Mouse (Mus musculus) spleen, adult 12 weeks (tissue): ENCODE results near the gene Opn3.

Experiments used
- DNase-seq: peaks from one replicate; pipeline ENCODE4 v3.0.0; 2022; ENCODE audit warnings: low spot score

The Opn3 gene

DNA sequence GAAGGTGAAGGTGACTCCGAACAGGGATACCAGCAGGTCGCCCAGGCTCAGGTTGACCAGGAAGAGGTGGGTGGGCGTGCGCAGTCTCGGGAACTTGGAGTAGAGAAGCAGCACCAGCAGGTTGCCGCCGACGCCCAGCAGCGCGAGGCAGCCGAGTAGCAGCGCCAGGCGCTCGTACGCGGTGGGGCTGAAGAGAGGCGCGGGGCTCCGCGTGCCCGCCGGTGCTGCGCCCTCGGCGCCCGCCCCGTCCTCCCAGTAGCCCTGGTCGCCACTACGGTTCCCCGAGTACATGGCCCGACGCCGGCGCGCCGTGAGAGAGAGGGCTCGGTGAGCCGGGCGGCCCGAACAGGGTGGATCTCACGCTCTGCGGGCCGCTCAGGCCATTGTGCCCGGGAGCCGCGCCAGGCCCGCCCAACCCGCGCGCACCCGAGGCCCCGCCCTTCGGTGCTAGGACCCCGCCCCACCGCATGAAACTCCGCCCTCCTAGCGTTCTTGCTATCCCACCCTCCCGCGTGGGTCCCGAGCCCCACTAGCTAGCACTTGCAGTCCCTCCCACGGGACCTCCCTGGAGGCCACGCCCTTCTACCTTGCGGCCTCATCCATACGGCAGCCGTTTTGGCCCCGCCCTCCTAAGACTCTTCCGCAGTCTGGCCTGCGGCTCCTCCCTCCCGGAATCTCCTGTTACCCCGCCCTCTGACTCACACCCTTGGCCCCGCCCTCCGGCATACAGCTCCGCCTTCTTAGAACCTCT is at the start of gene Opn3, which contains the start of gene Chml:
TSS of gene Opn3 (minus strand) at position 531 of the 751 bp plus-strand sequence.
TSS of gene Chml (minus strand) at position 656 of the 751 bp plus-strand sequence.
- DNase-seq, result peak; percentile 95

DNA sequence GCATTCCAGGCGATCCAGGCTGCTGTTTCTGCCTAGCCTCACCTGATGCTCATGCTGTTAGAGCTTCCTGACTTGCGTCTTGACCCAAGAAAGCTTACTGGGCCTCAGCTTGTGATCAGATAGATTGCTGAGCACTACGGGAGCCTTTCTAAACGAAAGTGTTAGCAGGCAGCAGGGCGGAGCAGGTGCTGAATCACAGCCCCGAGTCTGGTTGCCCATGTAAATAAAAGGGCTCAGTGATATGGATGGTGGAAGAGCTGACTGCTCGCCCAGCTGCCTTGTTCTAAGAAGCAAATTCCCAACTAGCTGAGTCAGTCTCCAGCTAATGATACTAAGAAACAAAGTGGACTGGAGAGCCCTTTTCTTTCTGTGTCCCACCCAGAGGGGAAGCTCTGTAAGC is 33.2 kb upstream of the Opn3 start:
- DNase-seq, result no peak

GRCm38 (mm10) chr1:175716832-175717231 is 24.3 kb upstream of the Opn3 start:
- no peak for DNase-seq

DNA sequence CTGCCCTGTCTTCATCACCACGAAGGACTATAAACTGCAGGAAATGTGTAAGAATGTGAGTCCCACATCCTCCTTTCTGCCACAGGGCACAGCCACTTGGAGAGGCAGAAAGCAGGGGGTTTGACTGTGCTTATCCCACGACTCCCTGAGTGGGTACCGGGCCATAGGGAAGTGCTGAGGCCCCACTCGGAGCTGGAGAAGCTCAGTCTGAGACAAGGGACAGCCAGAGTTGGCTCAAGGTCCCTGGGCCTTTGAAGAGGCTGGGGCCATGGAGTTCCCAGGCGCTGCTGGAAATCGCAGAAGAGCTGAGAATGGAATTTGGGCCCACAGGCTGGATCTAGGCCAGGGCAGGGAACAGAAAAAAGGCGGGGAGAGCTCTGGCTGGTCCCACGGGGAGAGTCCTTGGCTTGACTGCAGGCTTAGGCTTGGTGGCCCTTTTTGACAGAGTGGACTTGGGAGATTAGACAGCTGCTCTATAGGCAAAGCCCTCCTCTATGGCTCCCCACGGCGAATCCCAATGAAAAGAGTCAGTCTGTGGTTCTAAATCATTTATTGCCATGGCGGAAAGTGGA is 19.8 kb upstream of the Opn3 start:
- no peak for DNase-seq

GRCm38 (mm10) chr1:175708013-175708412 is 15.4 kb upstream of the Opn3 start:
- no peak for DNase-seq

DNA sequence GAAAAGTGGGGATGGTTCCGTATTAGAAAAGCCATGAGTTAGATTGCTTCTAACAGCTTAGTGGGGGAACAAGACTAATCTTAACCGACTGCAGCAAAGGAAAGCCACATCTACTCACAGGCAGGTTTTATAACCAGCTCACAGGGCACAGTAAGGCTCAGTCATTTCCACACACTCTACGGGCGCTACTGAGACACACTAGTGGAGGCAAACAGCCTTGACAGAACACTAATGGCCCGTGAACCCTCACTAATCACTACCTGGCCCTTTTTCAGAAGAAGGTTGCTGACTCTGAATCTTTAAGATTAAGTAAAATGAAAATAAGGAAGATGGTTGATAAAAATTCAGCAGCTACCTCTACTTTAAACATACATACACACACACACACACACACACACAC is 15.0 kb upstream of the Opn3 start:
- DNase-seq, result no peak

GRCm38 (mm10) chr1:175701145-175701544 is 8.6 kb upstream of the Opn3 start:
- DNase-seq, result no peak

GRCm38 (mm10) chr1:175699796-175700195 is 7.2 kb upstream of the Opn3 start:
- no peak for DNase-seq

- DNase-seq, result no peak
Observed at GRCm38 (mm10) chr1:175699375-175699774, 6.8 kb upstream of the Opn3 start.

- no peak for DNase-seq
Observed at GRCm38 (mm10) chr1:175698293-175698692, 5.7 kb upstream of the Opn3 start, which contains the start of gene Wdr64. Wdr64 (plus strand) TSS chr1:175698593.

DNA sequence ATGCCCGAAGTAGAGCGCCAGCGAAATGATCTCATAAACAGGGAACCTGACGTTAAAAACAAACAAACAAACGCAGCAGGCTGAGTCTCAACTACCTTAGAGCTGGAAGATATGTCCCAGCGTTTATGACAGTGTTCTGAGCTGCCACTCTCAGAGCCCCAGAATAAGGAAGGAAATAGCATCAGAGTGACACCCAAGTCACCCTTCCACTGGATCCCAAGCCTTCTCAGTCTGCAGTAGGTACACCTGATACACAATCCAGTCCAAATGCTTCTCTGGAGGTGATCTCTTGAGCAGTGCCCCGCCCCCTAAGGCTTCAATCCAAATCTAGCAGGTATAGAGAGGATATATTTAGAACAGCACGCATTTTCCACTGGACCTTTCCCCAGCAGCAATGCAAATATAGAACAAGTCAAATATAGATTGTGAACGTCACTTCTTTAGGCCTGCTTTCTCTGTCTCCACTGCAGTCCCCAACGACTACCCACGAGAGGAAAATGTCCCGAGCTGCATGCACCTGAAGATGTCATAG is 919 bp upstream of the Opn3 start:
- peak; percentile 2 for DNase-seq

DNA sequence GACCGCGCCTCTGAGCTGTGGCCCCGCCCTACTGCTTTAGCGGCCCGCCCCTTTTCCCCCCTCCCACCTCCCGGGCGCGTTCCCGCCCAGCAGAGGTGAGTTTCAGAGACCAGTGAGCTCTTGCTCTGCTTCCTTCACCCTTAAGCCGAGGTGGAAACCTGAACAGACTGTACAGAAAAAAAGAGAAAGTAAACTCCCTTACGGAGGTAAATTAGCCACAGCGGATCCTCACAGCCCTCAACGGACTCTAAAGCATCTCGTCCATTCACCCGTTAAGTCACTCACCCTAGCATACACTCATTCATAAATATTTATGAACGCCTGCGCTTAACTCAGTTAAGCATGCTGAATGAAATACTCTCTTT is 403 bp upstream of the Opn3 start:
- no peak for DNase-seq

- no peak for DNase-seq
Observed at GRCm38 (mm10) chr1:175691686-175692245, 810 bp downstream of the Opn3 start.

GRCm38 (mm10) chr1:175680995-175681394 is 11.6 kb downstream of the Opn3 start:
- no peak for DNase-seq

- no peak for DNase-seq
Observed at GRCm38 (mm10) chr1:175677459-175677858, 15.1 kb downstream of the Opn3 start.

- DNase-seq, result no peak
Observed at GRCm38 (mm10) chr1:175675116-175675515, 17.5 kb downstream of the Opn3 start.

DNA sequence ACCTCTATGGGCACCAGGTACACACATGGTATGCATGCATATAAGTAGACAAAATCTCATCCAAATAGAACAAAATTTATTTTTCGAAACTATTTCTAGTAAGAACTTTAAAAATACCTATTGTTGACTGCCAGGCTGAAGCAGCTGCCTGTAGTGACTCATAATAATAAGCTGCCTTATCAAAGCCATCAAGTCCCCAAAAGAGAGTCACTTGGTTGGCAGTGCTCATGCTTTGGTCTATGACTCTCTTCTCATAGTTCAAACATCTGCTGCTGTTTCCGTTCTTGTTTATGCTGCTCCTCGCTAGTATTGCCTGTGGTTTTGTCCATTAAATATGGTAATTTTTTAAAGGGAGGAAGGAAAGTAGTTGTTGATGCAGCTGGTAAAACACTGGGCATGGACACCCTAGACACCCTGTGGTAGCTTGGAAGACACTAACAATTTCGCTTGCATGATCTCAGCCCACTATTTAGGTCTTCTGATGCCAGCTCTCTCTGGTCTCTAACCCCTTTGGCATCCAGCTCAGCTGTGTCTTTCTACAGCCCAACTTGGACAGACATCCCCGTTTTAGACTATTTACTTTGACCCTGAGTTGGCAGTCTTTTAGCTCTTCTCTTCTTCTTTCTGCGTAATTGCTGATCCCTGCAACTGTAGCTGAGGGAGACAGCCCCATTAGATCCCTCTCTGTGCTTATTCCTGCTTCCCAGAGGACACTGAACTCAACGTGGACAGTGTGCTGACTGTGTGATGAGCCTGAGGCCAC is 18.8 kb downstream of the Opn3 start:
- no peak for DNase-seq

- no peak for DNase-seq
Observed at GRCm38 (mm10) chr1:175671626-175672025, 20.9 kb downstream of the Opn3 start.

DNA sequence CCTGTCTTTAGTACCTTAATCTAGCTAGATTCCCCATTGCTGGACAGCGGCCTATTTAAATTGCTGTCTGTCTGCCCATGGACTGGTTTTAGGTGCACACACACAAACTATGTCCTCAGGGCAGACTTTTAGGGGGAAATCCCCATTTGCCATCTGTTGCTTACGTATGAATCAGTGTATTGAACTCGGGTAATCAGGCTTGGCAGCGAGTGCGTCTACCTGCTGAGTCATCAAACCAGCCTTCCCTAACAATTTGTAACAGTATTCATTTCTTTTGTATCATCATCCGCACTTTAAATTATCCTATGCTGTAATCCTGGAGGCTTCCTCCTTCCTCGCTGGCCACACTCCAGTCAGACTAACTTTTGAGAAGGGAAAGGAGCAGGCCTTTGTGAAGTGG is 22.5 kb downstream of the Opn3 start:
- DNase-seq, result no peak

GRCm38 (mm10) chr1:175669456-175669855 is 23.1 kb downstream of the Opn3 start:
- DNase-seq, result no peak

DNA sequence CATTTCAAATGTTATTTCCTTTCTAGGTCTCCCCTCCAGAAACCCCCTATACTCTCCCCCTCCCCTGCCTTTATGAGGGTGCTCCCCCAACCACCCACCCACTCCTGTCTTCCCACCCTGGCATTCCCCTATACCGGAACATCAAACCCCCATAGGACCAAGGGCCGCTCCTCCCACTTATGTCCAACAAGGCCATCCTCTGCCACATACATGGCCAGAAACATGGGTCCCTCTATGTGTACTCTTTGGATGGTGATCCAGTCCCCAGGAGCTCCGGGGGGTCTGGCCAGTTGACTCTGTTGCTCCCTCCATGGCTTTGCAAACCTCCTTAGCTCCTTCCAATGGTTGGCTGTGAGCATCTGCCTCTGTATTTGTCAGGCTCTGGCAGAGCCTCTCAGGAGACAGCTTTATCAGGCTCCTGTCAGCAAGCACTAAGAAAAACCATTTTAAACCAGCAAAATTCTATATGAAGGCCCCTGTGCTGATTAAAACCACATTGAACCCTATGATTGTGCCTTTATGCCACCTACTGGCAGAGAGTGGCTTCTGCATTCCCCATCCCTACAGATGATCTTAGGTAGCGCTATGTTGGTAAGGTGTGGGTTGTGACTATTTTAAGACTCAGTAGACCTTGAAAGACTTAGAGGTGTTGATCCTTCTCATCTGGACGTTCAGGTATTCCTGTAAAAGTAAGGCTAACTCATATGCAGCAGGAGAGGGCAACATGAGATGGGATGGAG is 23.7 kb downstream of the Opn3 start:
- DNase-seq, result no peak

GRCm38 (mm10) chr1:175659900-175660299 is 32.7 kb downstream of the Opn3 start:
- DNase-seq, result no peak
